Mouse (Mus musculus): Measurements from ENCODE around the gene Otp.

DNA sequence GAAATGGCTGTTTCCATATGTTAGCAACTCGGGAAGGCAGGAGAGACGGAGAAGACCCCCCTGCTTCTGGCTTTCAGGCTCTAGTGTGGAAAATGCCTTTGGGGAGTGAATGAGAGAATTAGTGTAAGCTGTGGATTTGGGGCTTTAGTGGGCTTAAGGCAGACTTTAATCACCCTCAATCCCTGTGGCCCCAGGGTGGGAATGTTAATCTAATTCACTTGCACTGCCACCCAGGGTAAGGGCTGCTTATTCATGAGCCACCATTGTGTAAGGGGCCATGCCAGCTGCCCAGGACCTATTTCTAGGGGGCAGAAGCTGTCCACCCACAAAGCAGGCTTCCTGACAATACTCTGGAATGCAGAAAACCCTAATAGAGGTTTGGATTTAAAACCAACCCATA, 8.5 kb upstream of the Otp start:
- TF ChIP-seq CTCF (IDR thresholded peaks at IDR 0.05; ENCODE audit: extremely low read depth, insufficient read depth, low read length), result no peak
- TF ChIP-seq POLR2A (IDR thresholded peaks at IDR 0.05; ENCODE audit: extremely low read depth, insufficient read depth, low read length), result no peak
